Mouse (Mus musculus): Measurements from ENCODE around the gene Sh3gl3. TPM values are rescaled to one million over a fixed set of nuclear protein-coding genes. Genes with fewer than 3 reads are reported as not detected.

The Sh3gl3 gene
- polyA plus RNA-seq, 1 experiment from 2014 or later = 10.2 TPM

DNA sequence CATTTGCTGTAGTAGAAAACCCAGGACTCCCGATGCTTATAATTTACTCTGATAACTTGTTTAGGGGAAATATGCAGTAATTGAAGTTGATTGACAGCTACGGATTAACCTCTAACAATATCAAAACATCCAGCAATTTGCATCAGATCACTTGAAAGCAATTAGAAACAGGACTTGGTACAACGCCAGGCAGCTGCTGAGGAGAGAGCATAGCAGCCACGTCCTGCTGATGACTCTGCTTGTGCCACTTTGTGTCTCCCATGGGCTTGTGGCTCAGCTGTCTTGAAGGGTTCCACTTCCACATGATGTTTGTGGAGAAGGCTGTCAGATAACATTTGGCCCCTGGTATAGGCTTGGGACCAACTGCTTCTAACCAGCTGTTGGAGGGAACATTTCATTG lies 134.8 kb downstream of the Sh3gl3 start:
- no peak overlapping the region for H3K9ac ChIP-seq
- no peak overlapping the region for H3K27ac ChIP-seq
- no peaks in the 10 kb centered on the region for H3K4me1 ChIP-seq
- H3K36me3 ChIP-seq = no peaks in the 10 kb centered on the region
- H3K27me3 ChIP-seq (replicated peaks) = no peaks in the 10 kb centered on the region
- ATAC-seq (ENCODE audit: insufficient read depth, low FRiP score, low read depth) = no peak
- WGBS = 63% methylated on average over 4 of the region's 4 CpGs
- H3K9me3 ChIP-seq = no peaks in the 10 kb centered on the region
- H3K4me3 ChIP-seq (replicated peaks) = no peak overlapping the region
- H3K4me2 ChIP-seq = no peak overlapping the region

GRCm38 (mm10) chr7:82318515-82318914 lies 144.9 kb downstream of the Sh3gl3 start:
- Histone ChIP-seq H3K9me3 (no peaks in the 10 kb centered on the region), H3K9ac (no peak overlapping the region), H3K27ac (no peak overlapping the region), H3K4me1 (no peaks in the 10 kb centered on the region), H3K36me3 (no peaks in the 10 kb centered on the region), H3K4me3 (replicated peaks) (no peak overlapping the region), H3K4me2 (no peak overlapping the region), H3K27me3 (replicated peaks) (no peaks in the 10 kb centered on the region)
- WGBS = 84% methylated on average over 12 of the region's 12 CpGs
- ATAC-seq (ENCODE audit: insufficient read depth, low FRiP score, low read depth) = no peak

- H3K4me3 ChIP-seq (replicated peaks) = no peak overlapping the region
- 41% methylated on average over 1 of the region's 1 CpGs for WGBS
Observed at GRCm38 (mm10) chr7:82326616-82327015, 153.0 kb downstream of the Sh3gl3 start.

GRCm38 (mm10) chr7:82327201-82327600 lies 153.6 kb downstream of the Sh3gl3 start:
- no peak overlapping the region for H3K27ac ChIP-seq
- H3K4me3 ChIP-seq (replicated peaks) = no peak overlapping the region
- H3K9ac ChIP-seq = no peak overlapping the region
- no peaks in the 10 kb centered on the region for H3K4me1 ChIP-seq
- H3K36me3 ChIP-seq = no peaks in the 10 kb centered on the region
- ATAC-seq (ENCODE audit: insufficient read depth, low FRiP score, low read depth) = no peak
- H3K4me2 ChIP-seq = no peak overlapping the region
- H3K9me3 ChIP-seq = no peaks in the 10 kb centered on the region
- WGBS = 53% methylated on average over 4 of the region's 4 CpGs
- no peaks in the 10 kb centered on the region for H3K27me3 ChIP-seq (replicated peaks)

More at GRCm38 (mm10) chr7:82326616-82327015, 153.0 kb downstream of the Sh3gl3 start:
- H3K27ac ChIP-seq = no peak overlapping the region
- H3K27me3 ChIP-seq (replicated peaks) = no peaks in the 10 kb centered on the region
- no peaks in the 10 kb centered on the region for H3K9me3 ChIP-seq
- H3K4me1 ChIP-seq = no peaks in the 10 kb centered on the region
- H3K36me3 ChIP-seq = no peaks in the 10 kb centered on the region
- no peak overlapping the region for H3K4me2 ChIP-seq
- ATAC-seq (ENCODE audit: insufficient read depth, low FRiP score, low read depth) = no peak
- H3K9ac ChIP-seq = no peak overlapping the region

DNA sequence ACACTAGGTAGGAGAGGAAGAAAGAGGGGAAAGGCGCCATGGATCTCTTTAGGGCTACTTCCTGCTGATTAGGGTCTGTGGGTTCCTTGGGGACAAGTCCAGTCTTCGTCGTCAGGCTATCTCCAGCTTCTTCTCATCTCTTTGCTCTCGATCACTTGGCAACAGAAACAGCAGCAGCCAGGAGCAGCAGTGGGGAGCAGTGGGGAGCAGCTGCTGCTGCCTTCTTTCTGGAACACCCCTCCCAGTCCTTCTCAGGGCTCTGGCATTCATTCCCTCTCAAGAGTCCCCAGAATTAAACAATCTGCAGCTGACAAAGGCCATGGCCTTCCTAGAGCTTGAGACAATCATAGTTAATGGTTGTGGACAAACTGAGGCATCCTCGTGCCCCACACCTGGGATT lies 154.2 kb downstream of the Sh3gl3 start:
- WGBS = 58% methylated on average over 5 of the region's 5 CpGs
- no peak overlapping the region for H3K9ac ChIP-seq
- no peaks in the 10 kb centered on the region for H3K36me3 ChIP-seq
- no peak for ATAC-seq (ENCODE audit: insufficient read depth, low FRiP score, low read depth)
- no peaks in the 10 kb centered on the region for H3K4me1 ChIP-seq
- H3K27ac ChIP-seq = no peak overlapping the region
- H3K9me3 ChIP-seq = no peaks in the 10 kb centered on the region
- H3K27me3 ChIP-seq (replicated peaks) = no peaks in the 10 kb centered on the region
- H3K4me2 ChIP-seq = no peak overlapping the region
- H3K4me3 ChIP-seq (replicated peaks) = no peak overlapping the region

- 60% methylated on average over 4 of the region's 4 CpGs for WGBS
- no peak overlapping the region for H3K4me2 ChIP-seq
- no peaks in the 10 kb centered on the region for H3K36me3 ChIP-seq
- H3K4me1 ChIP-seq = no peaks in the 10 kb centered on the region
- H3K27me3 ChIP-seq (replicated peaks) = peaks cover 13% of the 10 kb centered on the region
- no peak overlapping the region for H3K27ac ChIP-seq
- H3K9me3 ChIP-seq = no peaks in the 10 kb centered on the region
- no peak overlapping the region for H3K9ac ChIP-seq
- no peak overlapping the region for H3K4me3 ChIP-seq (replicated peaks)
- no peak for ATAC-seq (ENCODE audit: insufficient read depth, low FRiP score, low read depth)
Observed at GRCm38 (mm10) chr7:82329831-82330230, 156.2 kb downstream of the Sh3gl3 start.

DNA sequence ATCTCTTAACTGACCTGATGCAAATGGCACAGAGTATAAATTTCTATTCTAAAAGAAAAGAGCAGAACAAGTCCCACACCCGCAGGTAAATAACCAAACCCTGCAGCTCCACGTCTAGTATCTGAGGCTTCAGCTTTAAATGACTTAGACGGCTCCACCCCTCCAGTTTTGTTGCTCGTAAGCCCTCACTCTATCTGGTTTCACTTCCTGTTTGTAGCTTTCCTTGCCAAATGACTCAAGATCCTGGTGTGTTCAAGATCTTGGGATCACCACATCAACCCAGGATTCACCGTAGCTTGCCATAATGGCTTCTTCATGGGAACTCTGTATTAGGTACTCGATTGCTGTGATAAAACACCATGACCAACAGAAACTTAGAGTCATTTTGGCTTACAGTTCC lies 157.2 kb downstream of the Sh3gl3 start:
- ATAC-seq (ENCODE audit: insufficient read depth, low FRiP score, low read depth) = no peak

DNA sequence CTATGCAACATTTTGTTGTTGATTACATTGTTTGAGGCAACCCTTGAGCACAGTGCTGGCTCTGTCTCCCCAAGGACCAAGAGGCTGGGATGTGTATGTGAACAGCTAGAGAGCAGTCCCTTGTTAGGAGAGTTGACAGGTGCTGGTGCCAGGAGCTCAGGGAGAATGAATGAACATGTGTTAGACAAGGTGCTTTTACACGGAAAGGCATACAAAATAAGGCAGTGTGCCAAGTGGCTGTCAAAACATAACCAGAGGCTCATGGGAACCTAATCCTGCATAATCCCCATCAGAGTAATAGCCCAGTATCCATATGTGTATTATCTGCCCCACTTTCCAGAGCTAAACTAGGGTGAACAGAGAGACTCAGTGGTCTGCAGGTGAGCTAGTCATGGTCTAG lies 160.4 kb downstream of the Sh3gl3 start:
- peaks cover 45% of the 10 kb centered on the region for H3K27me3 ChIP-seq (replicated peaks)
- no peak overlapping the region for H3K4me2 ChIP-seq
- no peak for ATAC-seq (ENCODE audit: insufficient read depth, low FRiP score, low read depth)

More for the DNA sequence above, 157.2 kb downstream of the Sh3gl3 start:
- peaks cover 8% of the 10 kb centered on the region for H3K4me1 ChIP-seq
- H3K27ac ChIP-seq = no peak overlapping the region
- H3K36me3 ChIP-seq = no peaks in the 10 kb centered on the region
- H3K9me3 ChIP-seq = no peaks in the 10 kb centered on the region
- H3K9ac ChIP-seq = no peak overlapping the region
- WGBS = 60% methylated on average over 6 of the region's 6 CpGs
- peaks cover 24% of the 10 kb centered on the region for H3K27me3 ChIP-seq (replicated peaks)
- no peak overlapping the region for H3K4me2 ChIP-seq
- no peak overlapping the region for H3K4me3 ChIP-seq (replicated peaks)

DNA sequence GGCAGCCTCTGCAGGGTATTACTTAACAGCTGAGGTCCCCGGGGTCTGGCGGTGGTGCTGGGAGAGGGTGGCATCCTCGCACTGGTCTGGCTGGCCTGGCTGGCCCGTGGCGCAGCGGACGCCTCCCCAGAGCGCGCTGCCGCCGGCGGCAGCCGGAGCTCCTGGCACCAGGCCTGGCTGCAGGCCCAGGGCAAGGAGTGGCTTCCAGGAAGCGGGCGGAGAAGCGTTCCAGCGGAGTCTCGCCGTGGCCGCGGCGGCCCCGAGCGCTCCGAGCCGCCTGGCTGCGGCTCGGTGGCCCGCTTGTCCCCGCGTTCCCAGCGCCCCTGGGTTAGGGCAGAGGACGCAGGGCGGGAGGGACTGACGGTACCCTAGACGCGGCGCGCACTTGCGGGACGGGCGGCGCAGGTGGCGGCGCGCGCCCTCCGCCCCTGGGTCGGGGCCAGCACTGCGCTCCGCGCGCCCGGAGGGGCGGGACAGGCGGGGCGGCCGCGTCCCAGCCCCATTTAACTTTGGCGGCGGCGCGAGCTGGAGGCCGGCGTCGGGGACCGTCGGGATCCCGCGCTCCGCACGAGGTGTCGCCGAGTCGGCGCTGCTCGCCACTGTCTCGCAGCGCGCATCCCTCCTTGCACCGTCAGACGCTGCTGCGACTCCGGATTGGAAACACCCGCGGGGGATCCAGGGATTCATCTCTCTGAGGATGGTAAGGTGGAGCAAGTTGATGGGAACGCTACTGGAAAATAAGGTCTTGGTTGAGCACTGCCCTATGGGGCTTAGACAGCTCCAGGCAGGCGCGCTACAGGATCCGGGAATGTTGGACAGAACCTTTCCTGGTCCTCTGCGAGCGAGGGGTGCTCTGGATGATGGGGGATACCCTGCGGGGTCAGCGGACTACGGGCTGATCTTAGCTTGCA lies 161.8 kb downstream of the Sh3gl3 start, which contains the start of gene Adamtsl3:
Gene Adamtsl3, plus strand, starts transcription at position 484 of the 911 bp plus-strand sequence.
- ATAC-seq (ENCODE audit: insufficient read depth, low FRiP score, low read depth) = peak; percentile 27; the same call in 1 of the 2 replicates
- Histone ChIP-seq H3K4me1 (peaks cover 16% of the 10 kb centered on the region), H3K9me3 (no peaks in the 10 kb centered on the region), H3K4me3 (replicated peaks) (peak within 1 kb of the TSS; percentile 50), H3K9ac (no peak within 1 kb of the TSS), H3K27me3 (replicated peaks) (peaks cover 45% of the 10 kb centered on the region), H3K36me3 (no peaks in the 10 kb centered on the region), H3K27ac (no peak within 1 kb of the TSS), H3K4me2 (peak within 1 kb of the TSS; percentile 93)
- under 1% methylated on average over 79 of the region's 95 CpGs for WGBS

More for the DNA sequence above, 160.4 kb downstream of the Sh3gl3 start:
- Histone ChIP-seq H3K36me3 (no peaks in the 10 kb centered on the region), H3K9ac (no peak overlapping the region), H3K9me3 (no peaks in the 10 kb centered on the region), H3K4me3 (replicated peaks) (no peak overlapping the region), H3K27ac (no peak overlapping the region), H3K4me1 (peaks cover 16% of the 10 kb centered on the region)
- WGBS = 23% methylated on average over 1 of the region's 1 CpGs

- no peaks in the 10 kb centered on the region for H3K9me3 ChIP-seq
- H3K36me3 ChIP-seq = no peaks in the 10 kb centered on the region
- no peak; the same call in 1 of the 2 replicates for ATAC-seq (ENCODE audit: insufficient read depth, low FRiP score, low read depth)
- no peak overlapping the region for H3K27ac ChIP-seq
- no peak overlapping the region for H3K9ac ChIP-seq
- under 1% methylated on average over 34 of the region's 34 CpGs for WGBS
- peaks cover 16% of the 10 kb centered on the region for H3K4me1 ChIP-seq
- H3K4me2 ChIP-seq = peak overlapping the region; percentile 93
- H3K4me3 ChIP-seq (replicated peaks) = peak overlapping the region; percentile 50
- H3K27me3 ChIP-seq (replicated peaks) = peaks cover 47% of the 10 kb centered on the region
Observed at GRCm38 (mm10) chr7:82336132-82336531, 162.5 kb downstream of the Sh3gl3 start.

DNA sequence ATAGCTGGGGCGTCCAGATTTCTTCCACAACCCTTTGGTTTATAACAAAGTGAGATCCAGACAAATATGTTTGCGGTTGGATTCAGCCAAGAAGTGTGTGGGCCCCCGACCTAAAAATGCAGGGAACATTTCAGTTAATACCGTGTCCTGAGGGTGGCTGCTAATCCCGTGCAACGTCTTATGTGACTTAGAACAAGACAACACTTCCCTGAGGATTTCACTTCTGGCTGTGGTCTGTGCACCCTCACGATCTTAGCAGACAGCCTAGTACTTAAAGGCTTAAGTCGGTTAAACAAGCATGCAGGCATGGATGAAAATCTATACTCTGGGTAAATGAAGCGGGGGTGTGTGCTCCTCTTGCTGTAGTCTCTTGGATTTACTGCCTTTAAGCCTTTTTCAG lies 164.5 kb downstream of the Sh3gl3 start:
- peaks cover 18% of the 10 kb centered on the region for H3K4me1 ChIP-seq
- H3K4me2 ChIP-seq = no peak overlapping the region
- H3K27ac ChIP-seq = no peak overlapping the region
- H3K27me3 ChIP-seq (replicated peaks) = peaks cover 53% of the 10 kb centered on the region
- ATAC-seq (ENCODE audit: insufficient read depth, low FRiP score, low read depth) = peak; percentile 28; the same call in 1 of the 2 replicates
- 50% methylated on average over 9 of the region's 9 CpGs for WGBS
- H3K36me3 ChIP-seq = no peaks in the 10 kb centered on the region
- no peak overlapping the region for H3K9ac ChIP-seq
- no peaks in the 10 kb centered on the region for H3K9me3 ChIP-seq
- no peak overlapping the region for H3K4me3 ChIP-seq (replicated peaks)

- peaks cover 18% of the 10 kb centered on the region for H3K4me1 ChIP-seq
- H3K4me2 ChIP-seq = no peak overlapping the region
- no peak overlapping the region for H3K9ac ChIP-seq
- no peak overlapping the region for H3K4me3 ChIP-seq (replicated peaks)
- no peaks in the 10 kb centered on the region for H3K9me3 ChIP-seq
- H3K27ac ChIP-seq = no peak overlapping the region
- 67% methylated on average over 4 of the region's 4 CpGs for WGBS
- no peak for ATAC-seq (ENCODE audit: insufficient read depth, low FRiP score, low read depth)
- H3K27me3 ChIP-seq (replicated peaks) = peaks cover 52% of the 10 kb centered on the region
- H3K36me3 ChIP-seq = no peaks in the 10 kb centered on the region
Observed at GRCm38 (mm10) chr7:82338532-82338931, 164.9 kb downstream of the Sh3gl3 start.

All from stomach, embryonic 15.5 days (tissue).